Mouse (Mus musculus) midbrain, embryonic 16.5 days (tissue): ENCODE results near the gene Sh2d1a. TPM values are rescaled to one million over a fixed set of nuclear protein-coding genes. Genes with fewer than 3 reads are reported as not detected.

Experiments used
- ATAC-seq: fragments of 200-750 bp; cut with Nextera tagmentation; 2 replicates; pipeline ENCODE4 v1.8.0; 2017; ENCODE audit warnings: moderate TSS enrichment
- H3K27ac ChIP-seq: fragments of 300-500 bp; sonication (generic); 2 replicates; pipeline ENCODE4 v1.5.1; 2014; ENCODE audit warnings: mild to moderate bottlenecking, low read length, mixed read lengths
- H3K27me3 ChIP-seq: fragments of 300-500 bp; sonication (generic); 2 replicates; pipeline ENCODE4 v1.6.1; 2014; ENCODE audit warnings: low read depth, low read length, mixed read lengths; ENCODE audit not compliant: control insufficient read depth, insufficient read depth
- H3K36me3 ChIP-seq: fragments of 300-500 bp; sonication (generic); 2 replicates; pipeline ENCODE4 v1.6.1; 2014; ENCODE audit warnings: mild to moderate bottlenecking, low read length, moderate library complexity, mixed read lengths; ENCODE audit not compliant: control insufficient read depth, insufficient read depth
- H3K4me1 ChIP-seq: fragments of 300-500 bp; sonication (generic); 2 replicates; pipeline ENCODE4 v1.6.1; 2014; ENCODE audit warnings: mild to moderate bottlenecking, low read length, mixed read lengths; ENCODE audit not compliant: control insufficient read depth, insufficient read depth
- H3K4me2 ChIP-seq: fragments of 300-500 bp; sonication (generic); 2 replicates; pipeline ENCODE4 v1.6.1; 2014; ENCODE audit warnings: mild to moderate bottlenecking, low read length, mixed read lengths
- H3K4me3 ChIP-seq: fragments of 300-500 bp; sonication (generic); 2 replicates; pipeline ENCODE4 v1.5.1; 2014; ENCODE audit warnings: low read depth, mild to moderate bottlenecking, low read length, moderate library complexity, mixed read lengths
- H3K9ac ChIP-seq: fragments of 300-500 bp; sonication (generic); 2 replicates; pipeline ENCODE4 v1.6.1; 2014; ENCODE audit warnings: low read depth, low read length, mixed read lengths
- H3K9me3 ChIP-seq: fragments of 300-500 bp; sonication (generic); replicated peaks from 2 replicates; pipeline ENCODE4 v1.6.1; 2014; ENCODE audit warnings: mild to moderate bottlenecking, low read length, mixed read lengths; ENCODE audit not compliant: control insufficient read depth, poor library complexity, severe bottlenecking
- whole genome bisulfite sequencing: fragments of 180-500 bp; shearing (Covaris S2); extraction: QIAGEN DNeasy Blood & Tissue Kit; methylation state at CpG from one replicate; pipeline ENCODE4 v1.1.7; 2014; 5-methylcytosine and 5-hydroxymethylcytosine counted together
- polyA plus RNA-seq: library from polyadenylated mRNA; unstranded; fragments of >200 nt; fragmentation: Nextera tagmentation; extraction: Ambion mirVana; gene quantifications from 2 replicates; pipeline ENCODE4 v1.2.1, GENCODE M21; 2015

Sh2d1a gene
- polyA plus RNA-seq: 7.3 and 8.2 TPM in 2 replicates

DNA sequence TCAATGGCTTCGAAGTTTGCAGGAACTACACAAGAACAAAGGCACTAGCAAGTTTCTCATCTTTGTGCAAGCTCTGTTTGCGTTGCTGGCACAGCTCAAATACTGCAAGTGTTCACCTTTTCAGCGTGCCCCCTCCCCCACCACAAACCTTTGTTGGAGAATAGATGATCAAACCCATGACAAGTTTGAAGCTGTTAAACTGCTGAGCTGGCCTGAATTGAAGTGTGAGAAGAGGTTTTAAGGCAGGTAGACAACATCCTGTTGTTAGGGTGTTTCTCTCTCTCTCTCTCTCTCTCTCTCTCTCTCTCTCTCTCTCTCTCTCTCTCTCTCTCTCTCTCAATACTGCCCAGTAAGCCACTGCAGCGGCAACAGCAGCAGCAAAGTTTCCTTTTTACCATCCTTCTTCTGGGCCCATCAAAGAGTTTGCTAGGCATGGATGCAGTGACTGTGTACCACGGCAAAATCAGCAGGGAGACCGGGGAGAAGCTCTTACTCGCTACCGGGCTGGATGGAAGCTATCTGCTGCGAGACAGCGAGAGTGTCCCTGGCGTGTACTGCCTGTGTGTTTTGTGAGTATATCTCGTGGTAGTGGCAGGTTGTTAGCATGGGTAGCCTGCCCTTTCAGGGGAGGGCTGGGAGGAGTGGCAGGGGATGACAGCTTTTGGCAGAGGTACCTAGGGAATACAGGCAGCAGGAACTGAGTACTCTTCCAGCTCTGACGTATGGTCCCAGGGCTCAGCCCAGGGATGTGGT, at the start of gene Sh2d1a:
Gene Sh2d1a (plus strand): TSS at position 163 of the 753 bp plus-strand sequence.
- Histone ChIP-seq H3K4me1 (no peaks in the 10 kb centered on the region), H3K9ac (no peak within 1 kb of the TSS), H3K4me2 (no peak within 1 kb of the TSS), H3K36me3 (no peaks in the 10 kb centered on the region), H3K27ac (no peak within 1 kb of the TSS), H3K9me3 (no peaks in the 10 kb centered on the region), H3K4me3 (no peak within 1 kb of the TSS), H3K27me3 (no peaks in the 10 kb centered on the region)
- ATAC-seq: no peak
- 74% methylated on average over 13 of the region's 13 CpGs for WGBS

GRCm38 (mm10) chrX:42453001-42453400, 49.3 kb upstream of the Sh2d1a start:
- Histone ChIP-seq H3K4me1 (no peaks in the 10 kb centered on the region), H3K4me3 (no peak overlapping the region), H3K27me3 (no peaks in the 10 kb centered on the region), H3K27ac (no peak overlapping the region), H3K36me3 (no peaks in the 10 kb centered on the region), H3K9ac (no peak overlapping the region), H3K4me2 (no peak overlapping the region), H3K9me3 (no peaks in the 10 kb centered on the region)
- WGBS: 93% methylated on average over 1 of the region's 1 CpGs
- ATAC-seq: no peak

DNA sequence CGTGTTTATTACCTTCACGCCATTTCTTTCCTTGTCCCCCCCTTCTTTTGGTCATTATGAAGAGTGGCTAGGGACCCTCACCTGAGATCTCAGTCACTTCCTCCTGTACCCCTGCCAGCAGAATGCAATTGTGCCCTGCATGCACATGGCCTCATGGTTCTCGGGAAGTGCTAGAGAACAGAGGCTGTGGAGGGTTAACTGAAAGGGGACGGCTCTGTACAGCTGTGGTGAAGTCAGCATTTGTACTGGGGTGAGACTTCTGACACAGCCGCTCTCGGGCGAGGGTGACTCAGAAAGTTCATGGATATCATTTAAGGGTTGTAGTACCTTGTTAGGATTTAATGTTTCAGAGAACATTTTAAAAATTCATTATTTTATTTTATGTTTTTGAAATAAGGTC, 47.7 kb upstream of the Sh2d1a start:
- no peaks in the 10 kb centered on the region for H3K4me1 ChIP-seq
- 76% methylated on average over 7 of the region's 7 CpGs for WGBS

GRCm38 (mm10) chrX:42489446-42489845, 12.8 kb upstream of the Sh2d1a start, which contains the start of gene Tex13c2:
TSS of gene Tex13c2 (plus strand) at chrX:42489691.
- Histone ChIP-seq H3K4me3 (no peak within 1 kb of the TSS), H3K9me3 (0 out of 2 replicates have a peak, but pooled peaks cover 2% of the 10 kb centered on the region), H3K9ac (no peak within 1 kb of the TSS), H3K27ac (no peak within 1 kb of the TSS), H3K4me1 (no peaks in the 10 kb centered on the region), H3K27me3 (no peaks in the 10 kb centered on the region), H3K36me3 (no peaks in the 10 kb centered on the region), H3K4me2 (no peak within 1 kb of the TSS)
- 90% methylated on average over 16 of the region's 16 CpGs for WGBS
- ATAC-seq: no peak

More for the DNA sequence above, 47.7 kb upstream of the Sh2d1a start:
- no peak overlapping the region for H3K4me3 ChIP-seq
- no peak overlapping the region for H3K27ac ChIP-seq
- no peaks in the 10 kb centered on the region for H3K36me3 ChIP-seq
- H3K9me3 ChIP-seq: no peaks in the 10 kb centered on the region
- H3K27me3 ChIP-seq: no peaks in the 10 kb centered on the region
- H3K4me2 ChIP-seq: no peak overlapping the region
- H3K9ac ChIP-seq: no peak overlapping the region
- no peak for ATAC-seq

DNA sequence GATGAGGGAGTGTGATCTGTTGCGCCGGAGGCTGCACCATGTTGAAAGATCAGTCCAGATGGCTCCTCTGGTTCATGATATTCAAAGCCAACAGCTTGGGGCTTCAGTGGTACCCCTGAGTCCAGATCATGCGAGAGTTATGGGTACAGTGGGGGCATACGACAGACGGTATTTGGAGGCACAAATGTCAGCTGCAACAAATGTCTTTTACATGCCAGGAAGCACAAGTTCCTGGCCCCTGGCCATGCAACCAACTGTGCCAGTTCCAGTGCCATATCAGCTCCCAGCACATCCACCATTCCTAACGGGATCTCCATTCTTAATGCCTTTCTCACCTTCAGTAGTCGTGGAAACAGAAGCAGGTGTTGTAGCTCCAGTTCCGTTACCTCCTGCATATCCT, 11.9 kb upstream of the Sh2d1a start:
- no peak overlapping the region for H3K27ac ChIP-seq
- H3K4me1 ChIP-seq: no peaks in the 10 kb centered on the region
- ATAC-seq: no peak
- H3K9me3 ChIP-seq: 0 out of 2 replicates have a peak, but pooled peaks cover 2% of the 10 kb centered on the region
- no peaks in the 10 kb centered on the region for H3K36me3 ChIP-seq
- no peak overlapping the region for H3K4me2 ChIP-seq
- no peak overlapping the region for H3K9ac ChIP-seq
- 95% methylated on average over 8 of the region's 8 CpGs for WGBS
- H3K27me3 ChIP-seq: no peaks in the 10 kb centered on the region
- no peak overlapping the region for H3K4me3 ChIP-seq

GRCm38 (mm10) chrX:42500538-42500937, 1.7 kb upstream of the Sh2d1a start:
- no peaks in the 10 kb centered on the region for H3K4me1 ChIP-seq
- no peak overlapping the region for H3K9ac ChIP-seq
- H3K27ac ChIP-seq: no peak overlapping the region
- no peaks in the 10 kb centered on the region for H3K27me3 ChIP-seq
- H3K9me3 ChIP-seq: no peaks in the 10 kb centered on the region
- ATAC-seq: no peak
- H3K4me2 ChIP-seq: no peak overlapping the region
- no peak overlapping the region for H3K4me3 ChIP-seq
- H3K36me3 ChIP-seq: no peaks in the 10 kb centered on the region

DNA sequence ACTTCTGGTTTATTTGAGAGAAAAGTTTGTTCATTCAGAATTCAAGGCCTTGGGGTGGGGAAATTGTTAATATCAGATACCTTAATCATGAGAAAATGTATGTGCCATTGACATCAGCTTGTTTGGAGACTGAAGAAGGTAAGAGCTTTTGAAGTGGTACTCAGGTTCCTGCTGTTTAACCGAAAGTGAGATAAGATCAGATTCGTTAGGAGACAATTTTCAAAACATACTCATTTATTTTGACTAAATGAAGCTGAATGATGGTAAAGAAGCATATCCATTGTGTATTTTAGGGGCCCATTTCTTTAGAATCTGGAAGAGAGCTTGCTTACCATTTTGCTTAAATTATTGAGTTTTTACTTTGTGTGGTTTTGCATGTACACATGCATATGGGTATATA, 8.9 kb downstream of the Sh2d1a start:
- H3K4me1 ChIP-seq: no peaks in the 10 kb centered on the region
- no peak for ATAC-seq
- no peaks in the 10 kb centered on the region for H3K9me3 ChIP-seq
- H3K4me3 ChIP-seq: no peak overlapping the region
- WGBS: 92% methylated on average over 2 of the region's 2 CpGs
- H3K4me2 ChIP-seq: no peak overlapping the region
- H3K27ac ChIP-seq: no peak overlapping the region
- H3K9ac ChIP-seq: no peak overlapping the region
- H3K36me3 ChIP-seq: no peaks in the 10 kb centered on the region
- H3K27me3 ChIP-seq: no peaks in the 10 kb centered on the region

DNA sequence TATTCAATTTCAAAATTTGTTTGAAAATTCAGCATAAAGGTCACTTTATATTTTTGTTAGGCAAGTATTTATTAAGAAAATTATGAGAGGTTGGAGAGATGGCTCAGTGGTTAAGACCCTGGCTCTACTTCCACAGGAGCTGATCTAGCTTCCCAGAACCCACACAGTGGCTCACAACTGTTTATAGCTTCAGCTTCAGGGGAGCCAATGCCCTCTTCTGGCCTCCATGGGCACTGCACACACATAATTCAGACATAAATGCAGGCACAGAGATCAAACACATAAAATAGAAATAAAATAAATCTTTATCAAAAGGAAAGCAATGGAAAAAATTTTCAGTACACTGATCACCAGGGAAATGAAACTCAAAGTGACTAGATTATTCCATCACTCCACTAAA, 10.3 kb downstream of the Sh2d1a start:
- Histone ChIP-seq H3K4me3 (no peak overlapping the region), H3K9ac (no peak overlapping the region), H3K4me2 (no peak overlapping the region), H3K27ac (no peak overlapping the region), H3K36me3 (no peaks in the 10 kb centered on the region), H3K27me3 (no peaks in the 10 kb centered on the region), H3K4me1 (no peaks in the 10 kb centered on the region), H3K9me3 (no peaks in the 10 kb centered on the region)
- ATAC-seq: no peak

- H3K9ac ChIP-seq: no peak overlapping the region
- no peaks in the 10 kb centered on the region for H3K36me3 ChIP-seq
- 84% methylated on average over 2 of the region's 2 CpGs for WGBS
- no peak overlapping the region for H3K4me3 ChIP-seq
- no peak overlapping the region for H3K4me2 ChIP-seq
- no peaks in the 10 kb centered on the region for H3K27me3 ChIP-seq
- ATAC-seq: no peak
- no peaks in the 10 kb centered on the region for H3K4me1 ChIP-seq
- no peaks in the 10 kb centered on the region for H3K9me3 ChIP-seq
- no peak overlapping the region for H3K27ac ChIP-seq
Observed at GRCm38 (mm10) chrX:42522868-42523267, 20.6 kb downstream of the Sh2d1a start.
